Mouse (Mus musculus): ENCODE data around the gene Alb.

GRCm38 (mm10) chr5:90507411-90507949 is 46.8 kb downstream of the Alb start:
- TF ChIP-seq POLR2A (IDR thresholded peaks at IDR 0.05; ENCODE audit: control insufficient read depth, extremely low read depth, insufficient read depth, low read length, poor library complexity) (no peak), CTCF (IDR thresholded peaks at IDR 0.05; ENCODE audit: borderline replicate concordance, control insufficient read depth, extremely low read depth, insufficient read depth, low read length, poor library complexity) (no peak)
